Mouse (Mus musculus) stomach, postnatal 0 days (tissue): ENCODE data around the gene 1700017N19Rik.

ENCODE experiments used
- CTCF ChIP-seq: IDR thresholded peaks from 2 replicates; pipeline ENCODE4 v1.5.1; 2016; ENCODE audit warnings: antibody characterized with exemption, low read depth, mild to moderate bottlenecking, moderate library complexity
- EP300 ChIP-seq: optimal IDR thresholded peaks from 2 replicates; pipeline ENCODE3; 2016; ENCODE audit warnings: antibody characterized with exemption

GRCm38 (mm10) chr10:100564112-100564511 lies 26.2 kb upstream of the 1700017N19Rik start:
- TF ChIP-seq CTCF (no peak), EP300 (no peak)
